Mouse (Mus musculus) olfactory bulb, adult 2 months (tissue): ENCODE measurements around the gene Cntnap5c. TPM values are rescaled to one million over a fixed set of nuclear protein-coding genes. Genes with fewer than 3 reads are reported as not detected.

Source experiments
- H3K27ac ChIP-seq: fragments of 200-500 bp; 2 replicates; pipeline ENCODE4 v1.5.1; 2012; ENCODE audit warnings: low read depth, low read length; ENCODE audit not compliant: insufficient read depth
- H3K4me1 ChIP-seq: fragments of 200-500 bp; 2 replicates; pipeline ENCODE4 v1.6.1; 2012; ENCODE audit warnings: low read length; ENCODE audit not compliant: control insufficient read depth, insufficient read depth
- H3K4me3 ChIP-seq: fragments of 200-500 bp; 2 replicates; pipeline ENCODE4 v1.5.1; 2012; ENCODE audit warnings: mild to moderate bottlenecking, low read depth, low read length, moderate library complexity; ENCODE audit not compliant: insufficient read depth
- CTCF ChIP-seq: fragments of 200-500 bp; IDR thresholded peaks from 2 replicates; pipeline ENCODE4 v1.5.1; 2012; ENCODE audit warnings: low read depth, mild to moderate bottlenecking, low read length, moderate library complexity; ENCODE audit not compliant: insufficient read depth
- POLR2A ChIP-seq: fragments of 200-500 bp; IDR thresholded peaks from 2 replicates; pipeline ENCODE4 v1.6.1; 2012; ENCODE audit warnings: mild to moderate bottlenecking, low read depth, low read length, moderate library complexity; ENCODE audit not compliant: insufficient read depth
- WGBS: fragments of 180-500 bp; shearing (Covaris S2); methylation state at CpG from one replicate; pipeline ENCODE4 v1.1.7; 2018; 5-methylcytosine and 5-hydroxymethylcytosine counted together
- polyA plus RNA-seq: library from polyadenylated mRNA; stranded (reverse); fragments of >200 nt; gene quantifications from 2 replicates; pipeline ENCODE4 v1.2.4, GENCODE M21; 2012; ENCODE audit warnings: low replicate concordance; ENCODE audit not compliant: missing spikeins, insufficient read depth, insufficient read length

Cntnap5c gene
- polyA plus RNA-seq, 1 experiment = not detected

DNA sequence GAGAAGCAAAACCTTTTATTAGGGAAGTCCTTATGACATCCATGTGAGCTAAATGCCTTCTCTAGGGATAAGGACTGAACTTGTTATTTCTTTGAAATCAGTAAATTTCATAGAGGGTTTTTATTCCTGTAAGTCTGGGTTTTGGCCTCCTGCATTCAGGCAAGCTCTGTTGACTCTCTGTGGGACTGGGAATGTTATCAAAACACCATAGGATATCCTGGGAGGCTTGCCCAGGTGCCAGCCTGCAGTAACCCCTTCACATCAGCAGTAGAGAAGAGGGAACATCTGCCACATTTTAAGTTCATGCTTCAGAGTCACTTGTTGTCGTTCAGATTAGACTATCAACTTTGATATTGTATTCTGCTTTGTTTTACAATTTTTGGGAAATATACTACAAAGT is 639.4 kb downstream of the Cntnap5c start:
- Histone ChIP-seq H3K27ac (no peak overlapping the region), H3K4me1 (no peaks in the 10 kb centered on the region), H3K4me3 (no peak overlapping the region)
- no peak for TF ChIP-seq POLR2A
- TF ChIP-seq CTCF = no peak
- WGBS = 83% methylated on average over 1 of the region's 1 CpGs

DNA sequence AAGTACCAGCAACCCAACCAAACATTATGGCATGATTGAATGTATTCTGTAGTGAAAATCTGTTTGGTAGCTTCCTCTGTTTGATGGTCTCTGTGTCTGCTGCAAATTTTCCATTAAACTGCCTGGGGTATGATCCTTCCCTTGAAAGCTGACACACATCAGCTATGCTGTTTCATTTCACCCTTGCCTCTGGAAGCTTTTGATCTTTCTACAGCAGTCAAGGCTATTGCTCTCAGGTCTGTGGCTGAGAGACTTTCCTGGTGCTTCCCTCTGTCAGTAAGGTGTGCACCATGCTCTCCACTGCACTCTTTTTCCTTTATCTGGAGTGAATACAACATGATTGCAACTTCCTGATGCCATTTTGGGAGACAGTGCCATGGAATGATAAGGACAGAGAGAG is 668.1 kb downstream of the Cntnap5c start:
- H3K4me1 ChIP-seq = no peaks in the 10 kb centered on the region
- no peak for TF ChIP-seq POLR2A
- TF ChIP-seq CTCF = no peak
- no peak overlapping the region for H3K27ac ChIP-seq
- no peak overlapping the region for H3K4me3 ChIP-seq

Other genes starting within 250 kb of the Cntnap5c start
- gene Vmn2r120, start 224.1 kb upstream of the Cntnap5c start, polyA plus RNA-seq = not detected in 2 replicates
- gene Gm21834, start 27.4 kb upstream of the Cntnap5c start, polyA plus RNA-seq = not detected in 2 replicates